In genomic region chr5:3482474-3482873, GRCm38 (mm10) we compare ENCODE assay signal across 22 mouse cellular contexts.
"Had no signal": no experiment of that assay in that cellular context is flagged by ENCODE, and none has a peak within 500 bp of the region (broad histone marks: within the 10 kb centered on the region; RNA-seq: fewer than 3 reads in every experiment).

No protein-coding gene starts in this region.

- H3K4me3 ChIP-seq: heart, embryonic 13.5 days; heart, embryonic 15.5 days; hindbrain, embryonic 13.5 days; hindbrain, embryonic 15.5 days; layer of hippocampus, adult 2 months; left cerebral cortex, adult 2 months; limb, embryonic 10.5 days; limb, embryonic 12.5 days; liver, embryonic 13.5 days had no signal

- H3K27me3 ChIP-seq: heart, embryonic 13.5 days; heart, embryonic 15.5 days; hindbrain, embryonic 13.5 days; hindbrain, embryonic 15.5 days; limb, embryonic 12.5 days; liver, embryonic 13.5 days had no signal

- H3K36me3 ChIP-seq: hindbrain, embryonic 13.5 days; hindbrain, embryonic 15.5 days; limb, embryonic 12.5 days had no signal

- H3K9me3 ChIP-seq: heart, embryonic 13.5 days; heart, embryonic 15.5 days; hindbrain, embryonic 13.5 days; hindbrain, embryonic 15.5 days; limb, embryonic 10.5 days; limb, embryonic 12.5 days; liver, embryonic 13.5 days had no signal

- DNase-seq: gastrocnemius, postnatal 14 days; gastrocnemius, postnatal 36 days; heart, adult 18-20 months; heart, postnatal 14 days; heart, postnatal 36 days; kidney, adult 18-20 months; kidney, adult 8-10 months; kidney, postnatal 10 days; kidney, postnatal 25 days; kidney, postnatal 4 days; liver; liver, embryonic 13.5 days had no signal

- ATAC-seq: hindbrain, postnatal 0 days; intestine, embryonic 16.5 days had no signal

- H3K4me1 ChIP-seq: heart, embryonic 15.5 days; hindbrain, embryonic 13.5 days; hindbrain, embryonic 15.5 days had no signal
